Comparison of ENCODE assay signal across 25 mouse cellular contexts in genomic region chr3:61605469-61605868, GRCm38 (mm10).
DNase-seq lines count a peak whose midpoint lies in the region; ATAC-seq and TF ChIP-seq lines count a peak whose summit lies in the region.
"Had no signal": no experiment of that assay in that cellular context is flagged by ENCODE, and none has a peak within 500 bp of the region (broad histone marks: within the 10 kb centered on the region; RNA-seq: fewer than 3 reads in every experiment).

No protein-coding gene starts in this region.

- no peak overlapping the region for H3K27ac ChIP-seq in heart, embryonic 11.5 days (ENCODE audit: low read depth, low read length)
- peak overlapping the region; percentile 30; the same call in 1 of the 2 replicates for H3K27ac ChIP-seq in bone marrow macrophage, adult 2 months (ENCODE audit: insufficient read depth, low read depth, low read length)
- 0 out of 2 replicates have a peak overlapping the region, but pooled peaks have one; percentile 4 for H3K27ac ChIP-seq in macrophage
- H3K27ac ChIP-seq: forebrain, embryonic 10.5 days; forebrain, embryonic 13.5 days; heart, embryonic 13.5 days; hindbrain, embryonic 14.5 days; hindbrain, postnatal 0 days had no signal

- no peaks in the 10 kb centered on the region for H3K9me3 ChIP-seq in heart, embryonic 11.5 days (replicated peaks; ENCODE audit: control insufficient read depth, low read length)
- H3K9me3 ChIP-seq: forebrain, embryonic 10.5 days; forebrain, embryonic 13.5 days; heart, embryonic 13.5 days had no signal

- no peak overlapping the region for H3K4me3 ChIP-seq in heart, embryonic 11.5 days (ENCODE audit: low read depth, low read length)
- no peak overlapping the region for H3K4me3 ChIP-seq in bone marrow macrophage, adult 2 months (ENCODE audit: insufficient read depth, low read length)
- H3K4me3 ChIP-seq in macrophage (ENCODE audit: inconsistent target): no peak overlapping the region
- H3K4me3 ChIP-seq: forebrain, embryonic 10.5 days; forebrain, embryonic 13.5 days; heart, embryonic 13.5 days had no signal

- no peaks in the 10 kb centered on the region for H3K4me1 ChIP-seq in heart, embryonic 11.5 days (ENCODE audit: control insufficient read depth, insufficient read depth, low read length)
- H3K4me1 ChIP-seq in bone marrow macrophage, adult 2 months (ENCODE audit: control insufficient read depth, insufficient read depth, low read length): peaks cover 7% of the 10 kb centered on the region
- H3K4me1 ChIP-seq: forebrain, embryonic 10.5 days; forebrain, embryonic 13.5 days; heart, embryonic 13.5 days had no signal

- WGBS in heart, embryonic 11.5 days (ENCODE audit: insufficient replicate concordance): 75% methylated on average over 4 of the region's 4 CpGs
- 82% methylated on average over 4 of the region's 4 CpGs for WGBS in macrophage (ENCODE audit: missing documents)

- H3K27me3 ChIP-seq in heart, embryonic 11.5 days (ENCODE audit: control insufficient read depth, insufficient read depth, low read length): no peaks in the 10 kb centered on the region
- H3K27me3 ChIP-seq: forebrain, embryonic 13.5 days; heart, embryonic 13.5 days had no signal

- no peak for TF ChIP-seq CTCF in bone marrow macrophage, adult 2 months (IDR thresholded peaks at IDR 0.05; ENCODE audit: low read depth, low read length)

- no peak overlapping the region for H3K9ac ChIP-seq in heart, embryonic 11.5 days (ENCODE audit: low read depth, low read length)
- H3K9ac ChIP-seq: forebrain, embryonic 13.5 days; heart, embryonic 13.5 days; hindbrain, embryonic 14.5 days had no signal

- no peak for TF ChIP-seq POLR2A in bone marrow macrophage, adult 2 months (IDR thresholded peaks at IDR 0.05; ENCODE audit: borderline replicate concordance, low read depth, low read length)

- no peaks in the 10 kb centered on the region for H3K79me2 ChIP-seq in macrophage (ENCODE audit: inconsistent target)

- H3K36me3 ChIP-seq in heart, embryonic 11.5 days (ENCODE audit: control insufficient read depth, insufficient read depth, low read length): no peaks in the 10 kb centered on the region
- no peaks in the 10 kb centered on the region for H3K36me3 ChIP-seq in macrophage (ENCODE audit: inconsistent target)
- H3K36me3 ChIP-seq: forebrain, embryonic 10.5 days; heart, embryonic 13.5 days had no signal

- H3K4me2 ChIP-seq in heart, embryonic 11.5 days: no peak overlapping the region
- H3K4me2 ChIP-seq: forebrain, embryonic 13.5 days; heart, embryonic 13.5 days; hindbrain, embryonic 14.5 days had no signal

- no peak for ATAC-seq in heart, embryonic 11.5 days (replicated peaks; ENCODE audit: insufficient number of reproducible peaks, low FRiP score, low TSS enrichment)
- ATAC-seq: CD4-positive, CD25-positive, alpha-beta regulatory T cell, adult 4 months; forebrain, embryonic 13.5 days; forebrain, embryonic 16.5 days; hindbrain, postnatal 0 days; inflammation-experienced regulatory T-cells, adult 6 months had no signal

- DNase-seq in heart, adult 8-10 months (ENCODE audit: low spot score): peak; percentile 1
- no peak for DNase-seq in testis, postnatal 14 days (ENCODE audit: low spot score)
- DNase-seq in layer of hippocampus, postnatal 14 days (ENCODE audit: low spot score in 2 of 2): no peak
- no peak for DNase-seq in kidney, adult 18-20 months
- DNase-seq: adrenal gland, adult 2 months; adrenal gland, postnatal 14 days; cerebellum, adult 11-12 months; cerebellum, adult 8-10 months; cerebellum, postnatal 10 days; cerebellum, postnatal 36 days; gastrocnemius, postnatal 25 days; heart, adult 11 months; heart, postnatal 14 days; heart, postnatal 4 days had no signal
